Mouse (Mus musculus) lung, postnatal 0 days (tissue): ENCODE results near the gene Myo1e.

Source experiments
- CTCF ChIP-seq: IDR thresholded peaks from 2 replicates; pipeline ENCODE4 v1.5.1; 2016; ENCODE audit warnings: antibody characterized with exemption, mild to moderate bottlenecking
- EP300 ChIP-seq: IDR thresholded peaks from 2 replicates; pipeline ENCODE4 v1.6.1; 2016; ENCODE audit warnings: antibody characterized with exemption, mild to moderate bottlenecking, control low read depth

DNA sequence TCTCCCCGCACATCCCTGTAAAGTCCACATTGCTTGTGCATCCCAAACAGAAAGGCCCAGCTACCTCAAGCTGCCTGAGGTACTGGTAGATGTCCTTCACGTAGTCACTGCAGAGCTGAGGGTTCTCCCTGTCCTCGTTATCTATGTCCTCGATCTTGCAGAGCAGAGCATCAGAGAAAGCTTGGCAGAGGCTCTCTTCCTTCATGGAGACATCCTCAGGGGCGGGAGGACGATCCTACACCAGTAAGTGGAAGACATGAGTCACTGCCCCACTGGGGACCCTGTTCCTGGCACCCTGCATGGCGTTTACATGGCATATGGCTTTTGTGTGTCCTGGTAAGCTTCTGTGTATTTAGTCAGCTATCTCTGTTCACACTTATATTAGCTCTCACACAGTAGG is 205.9 kb downstream of the Myo1e start:
- TF ChIP-seq EP300: no peak
- no peak for TF ChIP-seq CTCF
